Mouse (Mus musculus) testis, postnatal 10 days (tissue): ENCODE measurements around the gene Fmnl3.

Source experiments
- DNase-seq: peaks from one replicate; pipeline ENCODE4 v3.0.0; 2021; ENCODE audit warnings: low spot score

The Fmnl3 gene

GRCm38 (mm10) chr15:99343414-99344147 lies 26.7 kb downstream of the Fmnl3 start:
- DNase-seq, result no peak

- DNase-seq, result no peak
Measured at GRCm38 (mm10) chr15:99342194-99342981, 27.9 kb downstream of the Fmnl3 start.

- DNase-seq, result no peak
Measured at GRCm38 (mm10) chr15:99341102-99341501, 29.2 kb downstream of the Fmnl3 start.

- DNase-seq, result no peak
Measured at GRCm38 (mm10) chr15:99339669-99340068, 30.6 kb downstream of the Fmnl3 start.

GRCm38 (mm10) chr15:99338916-99339315 lies 31.4 kb downstream of the Fmnl3 start:
- DNase-seq, result no peak

GRCm38 (mm10) chr15:99335801-99336320 lies 34.4 kb downstream of the Fmnl3 start:
- DNase-seq, result no peak

- DNase-seq, result no peak
Measured at GRCm38 (mm10) chr15:99334500-99334899, 35.8 kb downstream of the Fmnl3 start.

- no peak for DNase-seq
Measured at GRCm38 (mm10) chr15:99333676-99334065, 36.6 kb downstream of the Fmnl3 start.

GRCm38 (mm10) chr15:99332921-99333675 lies 37.2 kb downstream of the Fmnl3 start:
- peak; percentile 57 for DNase-seq

GRCm38 (mm10) chr15:99332111-99332510 lies 38.2 kb downstream of the Fmnl3 start:
- DNase-seq, result no peak

GRCm38 (mm10) chr15:99331341-99331740 lies 38.9 kb downstream of the Fmnl3 start:
- DNase-seq, result no peak

GRCm38 (mm10) chr15:99330324-99330723 lies 40.0 kb downstream of the Fmnl3 start:
- no peak for DNase-seq

- no peak for DNase-seq
Measured at GRCm38 (mm10) chr15:99328011-99328410, 42.3 kb downstream of the Fmnl3 start.

- DNase-seq, result no peak
Measured at GRCm38 (mm10) chr15:99326959-99327358, 43.3 kb downstream of the Fmnl3 start.

- no peak for DNase-seq
Measured at GRCm38 (mm10) chr15:99326407-99326806, 43.9 kb downstream of the Fmnl3 start.

- no peak for DNase-seq
Measured at GRCm38 (mm10) chr15:99325598-99325997, 44.7 kb downstream of the Fmnl3 start.

- no peak for DNase-seq
Measured at GRCm38 (mm10) chr15:99324151-99324550, 46.1 kb downstream of the Fmnl3 start.

- DNase-seq, result no peak
Measured at GRCm38 (mm10) chr15:99320978-99321377, 49.3 kb downstream of the Fmnl3 start.

- DNase-seq, result no peak
Measured at GRCm38 (mm10) chr15:99320168-99320674, 50.1 kb downstream of the Fmnl3 start.

GRCm38 (mm10) chr15:99319411-99319871 lies 50.8 kb downstream of the Fmnl3 start:
- DNase-seq, result peak; percentile 72

GRCm38 (mm10) chr15:99318861-99319410 lies 51.3 kb downstream of the Fmnl3 start:
- DNase-seq, result no peak

GRCm38 (mm10) chr15:99318071-99318470 lies 52.2 kb downstream of the Fmnl3 start:
- DNase-seq, result no peak
